7 mouse cellular contexts compared by ENCODE assay signal in genomic region chr4:140702611-140703327, GRCm38 (mm10). TPM values are rescaled to one million over a fixed set of nuclear protein-coding genes. Genes with fewer than 3 reads are reported as not detected.
DNase-seq lines count a peak whose midpoint lies in the region; ATAC-seq lines count a peak whose summit lies in the region.

No protein-coding gene starts in this region.

- H3K9me3 ChIP-seq in intestine, embryonic 16.5 days (ENCODE audit: control insufficient read depth, low read length) = no peaks in the 10 kb centered on the region
- no peaks in the 10 kb centered on the region for H3K9me3 ChIP-seq in limb, embryonic 12.5 days
- no peaks in the 10 kb centered on the region for H3K9me3 ChIP-seq in midbrain, embryonic 13.5 days

- peak; percentile 80 for ATAC-seq in intestine, embryonic 16.5 days
- ATAC-seq in limb, embryonic 12.5 days (ENCODE audit: insufficient number of reproducible peaks, insufficient read depth, low FRiP score, low TSS enrichment, low read depth) = peak; percentile 58; the same call in 1 of the 2 replicates
- peak; percentile 61 for ATAC-seq in midbrain, embryonic 13.5 days

- no peaks in the 10 kb centered on the region for H3K36me3 ChIP-seq in intestine, embryonic 16.5 days (ENCODE audit: control insufficient read depth, insufficient read depth, low read length)
- H3K36me3 ChIP-seq in limb, embryonic 12.5 days = peaks cover 39% of the 10 kb centered on the region
- peaks cover 34% of the 10 kb centered on the region for H3K36me3 ChIP-seq in midbrain, embryonic 13.5 days

- peak overlapping the region; percentile 98 for H3K27ac ChIP-seq in intestine, embryonic 16.5 days (ENCODE audit: low read length)
- H3K27ac ChIP-seq in limb, embryonic 12.5 days = peak overlapping the region; percentile 100
- peak overlapping the region; percentile 99 for H3K27ac ChIP-seq in midbrain, embryonic 13.5 days

- H3K4me2 ChIP-seq in intestine, embryonic 16.5 days (ENCODE audit: low read depth, low read length) = peak overlapping the region; percentile 96
- H3K4me2 ChIP-seq in limb, embryonic 12.5 days = peak overlapping the region; percentile 89
- H3K4me2 ChIP-seq in midbrain, embryonic 13.5 days (replicated peaks) = peak overlapping the region; percentile 85

- peaks cover 49% of the 10 kb centered on the region for H3K4me1 ChIP-seq in intestine, embryonic 16.5 days (ENCODE audit: control insufficient read depth, insufficient read depth, low read length)
- H3K4me1 ChIP-seq in limb, embryonic 12.5 days (replicated peaks) = peaks cover 56% of the 10 kb centered on the region
- H3K4me1 ChIP-seq in midbrain, embryonic 13.5 days (replicated peaks) = peaks cover 66% of the 10 kb centered on the region

- peak overlapping the region; percentile 67 for H3K4me3 ChIP-seq in intestine, embryonic 16.5 days (ENCODE audit: low read length)
- H3K4me3 ChIP-seq in limb, embryonic 12.5 days (replicated peaks) = peak overlapping the region; percentile 95
- peak overlapping the region; percentile 89 for H3K4me3 ChIP-seq in midbrain, embryonic 13.5 days (replicated peaks)

- 0 out of 2 replicates have a peak, but pooled peaks cover 8% of the 10 kb centered on the region for H3K27me3 ChIP-seq in intestine, embryonic 16.5 days (replicated peaks; ENCODE audit: control insufficient read depth, insufficient read depth, low read length)
- H3K27me3 ChIP-seq in limb, embryonic 12.5 days = peaks cover 5% of the 10 kb centered on the region
- H3K27me3 ChIP-seq in midbrain, embryonic 13.5 days = peaks cover 30% of the 10 kb centered on the region

- DNase-seq in adrenal gland, postnatal 10 days = peak; percentile 94
- peak; percentile 95 for DNase-seq in embryo, embryonic 11 days
- peak; percentile 80 to 81 for DNase-seq in gastrocnemius, postnatal 36 days
- peak; percentile 79 to 88 for DNase-seq in spleen, adult 18-20 months

- peak overlapping the region; percentile 84 for H3K9ac ChIP-seq in intestine, embryonic 16.5 days (ENCODE audit: low read depth, low read length)
- peak overlapping the region; percentile 99 for H3K9ac ChIP-seq in limb, embryonic 12.5 days (replicated peaks)
- peak overlapping the region; percentile 96 for H3K9ac ChIP-seq in midbrain, embryonic 13.5 days (replicated peaks)

- intact Hi-C loops in gastrocnemius, postnatal 36 days (cut with DNase I) = no loop called here

- WGBS in intestine, embryonic 16.5 days = under 1% methylated on average over 46 of the region's 68 CpGs
- WGBS in limb, embryonic 12.5 days = 1% methylated on average over 29 of the region's 68 CpGs
- WGBS in midbrain, embryonic 13.5 days = 0% methylated on average over 28 of the region's 68 CpGs

RNA-seq across cellular contexts. Expression of gene Rcc2, which starts 2.4 kb away (rescaled TPM):
- 10 to 100 TPM; 69.2 to 74.3 TPM for total RNA-seq in adrenal gland, postnatal 10 days (2021)
- total RNA-seq in gastrocnemius, postnatal 36 days (2021) = 1 to 10 TPM; 8.1 to 9.5 TPM
- 12.6 and 13.7 TPM in 2 replicates for polyA plus RNA-seq in intestine, embryonic 16.5 days (2015; fragmentation: Nextera tagmentation; extraction: Ambion mirVana)
- 75.8 and 139 TPM in 2 replicates for polyA plus RNA-seq in limb, embryonic 12.5 days (2016; fragmentation: Nextera tagmentation; extraction: Ambion mirVana)
- 23.6 and 26.3 TPM in 2 replicates for polyA plus RNA-seq in midbrain, embryonic 13.5 days (2015; fragmentation: Nextera tagmentation; extraction: Ambion mirVana)

RNA-seq across cellular contexts. Expression of gene Arhgef10l, which starts 37.0 kb away (rescaled TPM):
- 10 to 100 TPM; 17.5 to 25.7 TPM for total RNA-seq in adrenal gland, postnatal 10 days (2021)
- total RNA-seq in gastrocnemius, postnatal 36 days (2021) = 10 to 100 TPM; 39.0 to 49.9 TPM
- polyA plus RNA-seq in intestine, embryonic 16.5 days (2015; fragmentation: Nextera tagmentation; extraction: Ambion mirVana) = 12.1 and 14.3 TPM in 2 replicates
- 18.1 and 20.0 TPM in 2 replicates for polyA plus RNA-seq in limb, embryonic 12.5 days (2016; fragmentation: Nextera tagmentation; extraction: Ambion mirVana)
- polyA plus RNA-seq in midbrain, embryonic 13.5 days (2015; fragmentation: Nextera tagmentation; extraction: Ambion mirVana) = 27.7 and 28.3 TPM in 2 replicates

RNA-seq across cellular contexts. Expression of gene Padi6, which starts 39.7 kb away (rescaled TPM):
- total RNA-seq in adrenal gland, postnatal 10 days (2021) = under 1 TPM in 1 of 2 experiments, not detected in 1; 0.55 TPM
- not detected for total RNA-seq in gastrocnemius, postnatal 36 days (2021)
- polyA plus RNA-seq in intestine, embryonic 16.5 days (2015; fragmentation: Nextera tagmentation; extraction: Ambion mirVana) = 0.07 TPM in 2 replicates
- polyA plus RNA-seq in limb, embryonic 12.5 days (2016; fragmentation: Nextera tagmentation; extraction: Ambion mirVana) = not detected in 2 replicates
- 0.08 TPM in 1 of 2 replicates, not detected in the other for polyA plus RNA-seq in midbrain, embryonic 13.5 days (2015; fragmentation: Nextera tagmentation; extraction: Ambion mirVana)

Comparison
In these comparisons a context has a peak if more than half of its experiments do, and no peak if none do; other contexts are left out.
1. Peak in every context shown above with its lines: DNase-seq, ATAC-seq, H3K4me3 ChIP-seq and H3K27ac ChIP-seq.